Mouse (Mus musculus) skeletal muscle tissue, postnatal 0 days (tissue): ENCODE measurements around the gene Zfp281. TPM values are rescaled to one million over a fixed set of nuclear protein-coding genes. Genes with fewer than 3 reads are reported as not detected.

Experiments
- polyA plus RNA-seq: library from polyadenylated mRNA; unstranded; fragments of >200 nt; fragmentation: Nextera tagmentation; extraction: Ambion mirVana; gene quantifications from 2 replicates; pipeline ENCODE4 v1.2.1, GENCODE M21; 2015

The Zfp281 gene
- polyA plus RNA-seq, result 6.6 and 7.3 TPM in 2 replicates

GRCm38 (mm10) chr1:136624146-136625018 lies at the start of gene Zfp281:
TSS of gene Zfp281 (plus strand) at chr1:136624901.

Other genes with a start within 250 kb of the Zfp281 start
- 8.1 and 9.8 TPM in 2 replicates for gene Ddx59, start 209.6 kb upstream of the Zfp281 start, polyA plus RNA-seq
- 0.60 and 0.77 TPM in 2 replicates for gene Kif14, start 158.6 kb upstream of the Zfp281 start, polyA plus RNA-seq